1 mouse cellular context compared by ENCODE assay signal in genomic region chr3:95232771-95233170, GRCm38 (mm10).
TF ChIP-seq lines count a peak whose summit lies in the region.

No protein-coding gene starts in this region.

TF ChIP-seq in MEL, 35 proteins besides CTCF, POLR2A, EP300 and RAD21:
- no peak for TF ChIP-seq ZC3H11A (IDR thresholded peaks at IDR 0.05; ENCODE audit: low read depth, low read length)
- no peak for TF ChIP-seq ZKSCAN1 (IDR thresholded peaks at IDR 0.05; ENCODE audit: low read depth, low read length)
- TF ChIP-seq MAFK (IDR thresholded peaks at IDR 0.05; ENCODE audit: borderline replicate concordance, low read depth, low read length): no peak
- TF ChIP-seq POLR2AphosphoS2 (IDR thresholded peaks at IDR 0.05; ENCODE audit: low read length): no peak
- no peak for TF ChIP-seq SMC3 (IDR thresholded peaks at IDR 0.05; ENCODE audit: low read depth, low read length)
- TF ChIP-seq RCOR1 (IDR thresholded peaks at IDR 0.05; ENCODE audit: low read depth, low read length): no peak
- TF ChIP-seq MAZ (IDR thresholded peaks at IDR 0.05; ENCODE audit: low read depth, low read length): no peak
- TF ChIP-seq TAL1 (IDR thresholded peaks at IDR 0.05; ENCODE audit: low read length): no peak
- TF ChIP-seq NRF1 (IDR thresholded peaks at IDR 0.05; ENCODE audit: insufficient read depth, low read depth, low read length, poor library complexity, severe bottlenecking): no peak
- TF ChIP-seq POLR2AphosphoS5 (IDR thresholded peaks at IDR 0.05; ENCODE audit: borderline replicate concordance, low read depth, low read length): no peak
- no peak for TF ChIP-seq MXI1 (IDR thresholded peaks at IDR 0.05; ENCODE audit: low read depth, low read length)
- no peak for TF ChIP-seq KAT2A (conservative IDR thresholded peaks at IDR 0.05; ENCODE audit: low read depth, low read length)
- TF ChIP-seq HCFC1 (IDR thresholded peaks at IDR 0.05; ENCODE audit: low read depth, low read length): no peak
TF ChIP-seq in MEL: peak in this region for 0.
